ENCODE assay signal across 18 mouse cellular contexts in the genomic region with DNA sequence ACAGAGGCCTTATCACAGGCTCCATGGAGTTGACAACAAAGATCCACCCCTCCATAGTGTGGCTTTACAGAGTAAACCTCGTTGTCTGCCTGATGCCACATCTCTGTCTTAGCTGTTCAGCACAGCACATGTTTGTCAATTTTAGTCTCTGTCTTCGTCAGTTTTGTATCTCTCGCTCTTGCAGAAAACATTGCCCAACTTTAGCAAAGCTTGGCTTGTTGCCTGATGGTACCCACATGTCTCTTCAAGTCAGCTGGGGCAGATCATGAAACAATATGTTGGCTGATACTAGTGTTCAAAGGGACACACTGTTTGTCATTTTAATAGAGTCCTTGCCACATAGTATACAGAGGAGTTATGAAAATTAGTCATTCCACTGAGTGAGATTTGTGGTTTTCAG.
"Had no signal": no experiment of that assay in that cellular context is flagged by ENCODE, and none has a peak within 500 bp of the region (broad histone marks: within the 10 kb centered on the region; RNA-seq: fewer than 3 reads in every experiment).

No protein-coding gene starts in this region.

- H3K4me1 ChIP-seq: intestine, embryonic 15.5 days; kidney, embryonic 15.5 days; limb, embryonic 10.5 days; limb, embryonic 13.5 days; liver, embryonic 15.5 days had no signal

- H3K4me3 ChIP-seq: intestine, embryonic 15.5 days; kidney, embryonic 15.5 days; layer of hippocampus, adult 2 months; limb, embryonic 10.5 days; limb, embryonic 13.5 days; liver, embryonic 15.5 days had no signal

- H3K36me3 ChIP-seq: intestine, embryonic 15.5 days; kidney, embryonic 15.5 days; limb, embryonic 10.5 days; limb, embryonic 13.5 days; liver, embryonic 15.5 days had no signal

- DNase-seq: kidney, adult 11 months; kidney, adult 8-10 months; kidney, postnatal 10 days; kidney, postnatal 36 days; liver; lung, adult 2 months; lung, postnatal 14 days; lung, postnatal 4 days; midbrain, embryonic 14.5 days; thymus, adult 18-20 months; thymus, postnatal 14 days; thymus, postnatal 4 days had no signal

- H3K27ac ChIP-seq: intestine, embryonic 15.5 days; kidney, embryonic 15.5 days; layer of hippocampus, adult 2 months; limb, embryonic 10.5 days; limb, embryonic 13.5 days; liver, embryonic 15.5 days had no signal

- H3K27me3 ChIP-seq: intestine, embryonic 15.5 days; kidney, embryonic 15.5 days; limb, embryonic 13.5 days; liver, embryonic 15.5 days had no signal
